Mouse (Mus musculus): ENCODE data around the gene Elf3. TPM values are rescaled to one million over a fixed set of nuclear protein-coding genes. Genes with fewer than 3 reads are reported as not detected.

The Elf3 gene
- total and polyA plus RNA-seq, 3 experiments: 14.6 to 52.1 (median 28.6) TPM

DNA sequence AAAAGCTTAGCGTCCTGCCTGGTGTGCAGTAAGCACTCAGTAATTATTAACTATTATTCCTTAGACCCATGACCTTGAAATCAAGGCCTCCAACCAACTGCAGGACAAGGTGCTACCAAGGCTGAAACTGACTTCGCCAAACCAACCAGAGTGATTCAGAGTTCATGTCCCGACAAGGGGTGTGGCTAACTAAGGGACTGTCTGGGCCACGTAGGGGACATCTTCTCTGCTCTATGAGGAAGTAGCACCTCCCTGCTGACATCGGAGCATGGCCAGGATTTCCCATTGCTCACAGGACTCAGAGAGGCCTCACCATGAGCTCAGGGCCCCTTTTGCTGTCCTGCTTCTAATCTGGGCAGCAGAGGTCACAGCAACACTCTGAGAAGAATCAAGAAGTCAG lies 7.5 kb upstream of the Elf3 start (continued):
- 0 out of 2 replicates have a peak, but pooled peaks have one; percentile 46 for TF ChIP-seq ZMIZ1 (IDR thresholded peaks at IDR 0.05; ENCODE audit: low read depth, low read length)
- TF ChIP-seq ZNF384 (IDR thresholded peaks at IDR 0.05; ENCODE audit: low read depth, low read length): no peak
- no peak for TF ChIP-seq POLR2A (IDR thresholded peaks at IDR 0.05; ENCODE audit: low read depth, low read length)
- no peak for TF ChIP-seq NELFE (IDR thresholded peaks at IDR 0.05; ENCODE audit: low read depth, low read length)
- peak; percentile 64; the same call in 1 of the 2 replicates for TF ChIP-seq MYC (IDR thresholded peaks at IDR 0.05; ENCODE audit: low read depth, low read length)
- no peak for TF ChIP-seq JUN (IDR thresholded peaks at IDR 0.05; ENCODE audit: insufficient read depth, low read depth, low read length)
- peak; percentile 86 for TF ChIP-seq ELF1 (IDR thresholded peaks at IDR 0.05; ENCODE audit: low read depth, low read length)
- peak; percentile 23; the same call in 1 of the 2 replicates for TF ChIP-seq HCFC1 (IDR thresholded peaks at IDR 0.05; ENCODE audit: low read depth, low read length)
- TF ChIP-seq UBTF (IDR thresholded peaks at IDR 0.05; ENCODE audit: low read depth, low read length): no peak
- no peak for TF ChIP-seq ZC3H11A (IDR thresholded peaks at IDR 0.05; ENCODE audit: low read depth, low read length)
- no peak for TF ChIP-seq SMC3 (IDR thresholded peaks at IDR 0.05; ENCODE audit: low read depth, low read length)
- no peak; the same call in 1 of the 2 replicates for TF ChIP-seq ETS1 (conservative IDR thresholded peaks at IDR 0.05; ENCODE audit: low read depth, low read length)
- TF ChIP-seq CHD2 (IDR thresholded peaks at IDR 0.05; ENCODE audit: low read length): peak; percentile 20; the same call in 1 of the 2 replicates
- TF ChIP-seq MEF2A (IDR thresholded peaks at IDR 0.05; ENCODE audit: borderline replicate concordance, low read depth, low read length): peak; percentile 61; the same call in 1 of the 2 replicates
- no peak for TF ChIP-seq MAZ (IDR thresholded peaks at IDR 0.05; ENCODE audit: low read depth, low read length)
- no peak for TF ChIP-seq TBP (conservative IDR thresholded peaks at IDR 0.05; ENCODE audit: low read depth, low read length)
- no peak for TF ChIP-seq USF2 (conservative IDR thresholded peaks at IDR 0.05; ENCODE audit: low read depth, low read length)

DNA sequence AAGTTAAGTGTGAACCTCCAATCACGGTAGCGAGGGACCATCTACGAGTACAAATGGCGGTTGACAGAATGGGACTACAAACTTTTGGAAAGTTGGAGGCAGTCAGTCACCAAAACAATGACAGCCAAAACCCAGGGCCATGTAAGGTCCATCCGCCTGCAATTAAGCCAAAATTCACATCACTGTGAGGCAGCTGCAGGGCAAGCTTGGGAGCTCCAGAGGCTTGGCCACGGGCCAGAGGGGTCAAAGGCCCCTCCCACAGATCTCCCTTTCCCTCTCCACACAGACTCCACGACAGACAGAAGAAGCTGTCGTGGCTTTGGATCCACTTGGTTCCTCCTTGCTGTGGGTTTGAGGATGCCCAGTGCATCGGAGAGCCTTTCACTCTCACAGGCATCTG lies 4.9 kb upstream of the Elf3 start:
- peaks cover 17 to 45% of the 10 kb centered on the region in 2 experiments; a peak in 3 of 4 replicates for H3K4me1 ChIP-seq (ENCODE audit: control insufficient read depth in 1 of 2, insufficient read depth in 2 of 2)
- no peak overlapping the region for H3K9ac ChIP-seq (ENCODE audit: insufficient read depth, low read depth)
- no peaks in the 10 kb centered on the region for H3K9me3 ChIP-seq (replicated peaks; ENCODE audit: low read length)
- no peak overlapping the region for H3K4me2 ChIP-seq (ENCODE audit: insufficient read depth, low read depth, poor library complexity, severe bottlenecking)
- no peaks in the 10 kb centered on the region for H3K27me3 ChIP-seq (replicated peaks)
- peaks cover 42 to 71% of the 10 kb centered on the region in 2 experiments for H3K36me3 ChIP-seq (replicated peaks in 1 of 2; ENCODE audit: control insufficient read depth in 1 of 2, insufficient read depth in 1 of 2, low read length in 1 of 2)
- dilution Hi-C loops (cut with MboI; ENCODE audit: extremely low pct_ligation_motif_present, extremely low pct_unique_long_range_greater_than_20kb, low sequenced_read_pairs) (no loop called here), in situ Hi-C loops (cut with MboI; ENCODE audit: low pct_ligation_motif_present, low pct_unique_long_range_greater_than_20kb, low sequenced_read_pairs) (no loop called here)
- no peak for DNase-seq (ENCODE audit: extremely low read depth)
- H3K4me3 ChIP-seq (replicated peaks in 1 of 3; ENCODE audit: low read depth in 2 of 3, low read length in 2 of 3, poor library complexity in 1 of 3): no peak overlapping the region
- H3K79me2 ChIP-seq (replicated peaks; ENCODE audit: control insufficient read depth, extremely low read depth, insufficient read depth, poor library complexity, severe bottlenecking): no peaks in the 10 kb centered on the region
- TF ChIP-seq ETS1 (conservative IDR thresholded peaks at IDR 0.05; ENCODE audit: low read depth, low read length) (no peak), SIN3A (IDR thresholded peaks at IDR 0.05; ENCODE audit: low read length) (no peak), KAT2A (IDR thresholded peaks at IDR 0.05; ENCODE audit: insufficient replicate concordance, low read length) (no peak), ZC3H11A (IDR thresholded peaks at IDR 0.05; ENCODE audit: low read depth, low read length) (no peak), ZNF384 (IDR thresholded peaks at IDR 0.05; ENCODE audit: low read depth, low read length) (no peak), CTCF (conservative IDR thresholded peaks at IDR 0.05 in 1 of 2, IDR thresholded peaks at IDR 0.05 in 1 of 2; ENCODE audit: low read depth in 2 of 2, low read length in 2 of 2) (no peak), UBTF (IDR thresholded peaks at IDR 0.05; ENCODE audit: low read depth, low read length) (no peak), MAZ (IDR thresholded peaks at IDR 0.05; ENCODE audit: low read depth, low read length) (no peak), GABPA (IDR thresholded peaks at IDR 0.05; ENCODE audit: insufficient replicate concordance, low read depth, low read length) (no peak)
- H3K27ac ChIP-seq (ENCODE audit: insufficient read depth, low read depth): no peak overlapping the region

All from CH12.LX (cell line).